Comparison of ENCODE assay signal across 8 mouse cellular contexts in the genomic region with DNA sequence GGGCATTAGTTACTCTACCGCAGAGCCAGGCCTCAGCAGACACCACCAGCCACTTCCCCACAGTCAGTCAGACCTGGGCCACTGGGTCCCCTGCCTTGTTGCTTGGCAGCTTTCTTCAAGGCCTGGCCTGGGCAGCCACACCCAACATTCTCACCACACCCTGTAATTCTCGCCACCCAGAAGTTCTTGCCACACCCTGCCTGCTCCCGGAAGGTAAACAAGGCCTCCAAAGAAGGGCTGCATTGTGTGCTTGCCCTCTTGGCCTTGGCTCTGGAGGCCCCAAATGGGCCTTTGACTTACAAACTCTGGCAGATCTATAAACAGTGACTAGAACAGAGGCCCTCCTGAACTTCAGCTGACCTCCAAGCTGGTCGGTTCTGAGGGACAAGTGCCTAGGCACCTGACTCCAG.
DNase-seq lines count a peak whose midpoint lies in the region; ATAC-seq and TF ChIP-seq lines count a peak whose summit lies in the region.

No protein-coding gene starts in this region.

- H3K4me1 ChIP-seq in E14TG2a.4 (replicated peaks; ENCODE audit: low read depth, low read length): peaks cover 75% of the 10 kb centered on the region
- peaks cover 24% of the 10 kb centered on the region for H3K4me1 ChIP-seq in heart, embryonic 10.5 days
- H3K4me1 ChIP-seq in limb, embryonic 10.5 days: peaks cover 8% of the 10 kb centered on the region; the same call in 1 of the 2 replicates
- H3K4me1 ChIP-seq in forebrain, embryonic 14.5 days (ENCODE audit: control insufficient read depth, insufficient read depth, low read length): peaks cover 12% of the 10 kb centered on the region

- peak; percentile 68 to 74 for DNase-seq in B cell, adult 2 months
- DNase-seq in heart, embryonic 10.5 days (ENCODE audit: low spot score): peak; percentile 85
- no peak for DNase-seq in limb, embryonic 10.5 days (ENCODE audit: low spot score)
- peak; percentile 66 to 69 for DNase-seq in monocyte, adult 2 months (ENCODE audit: low read depth in 1 of 2, low spot score in 2 of 2)
- no peak for DNase-seq in left cerebral cortex, adult 8-10 months (ENCODE audit: low spot score in 2 of 2)
- no peak for DNase-seq in Muller cell, postnatal 12 days (ENCODE audit: inconsistent ontology term)
- DNase-seq in forebrain, embryonic 14.5 days (ENCODE audit: low spot score): no peak

- H3K9me3 ChIP-seq in E14TG2a.4 (ENCODE audit: low read length): peaks cover 14% of the 10 kb centered on the region
- H3K9me3 ChIP-seq in heart, embryonic 10.5 days: 0 out of 2 replicates have a peak, but pooled peaks cover 2% of the 10 kb centered on the region
- H3K9me3 ChIP-seq in limb, embryonic 10.5 days (replicated peaks): no peaks in the 10 kb centered on the region
- no peaks in the 10 kb centered on the region for H3K9me3 ChIP-seq in forebrain, embryonic 14.5 days (replicated peaks; ENCODE audit: control insufficient read depth, low read length)

- no peaks in the 10 kb centered on the region for H3K36me3 ChIP-seq in E14TG2a.4 (ENCODE audit: insufficient read depth, low read length)
- no peaks in the 10 kb centered on the region for H3K36me3 ChIP-seq in heart, embryonic 10.5 days
- H3K36me3 ChIP-seq in limb, embryonic 10.5 days: no peaks in the 10 kb centered on the region
- H3K36me3 ChIP-seq in forebrain, embryonic 14.5 days (ENCODE audit: control insufficient read depth, insufficient read depth, low read length): no peaks in the 10 kb centered on the region

- no peak for ATAC-seq in forebrain, embryonic 14.5 days

- H3K27me3 ChIP-seq in E14TG2a.4 (ENCODE audit: insufficient read depth, low read length): no peaks in the 10 kb centered on the region
- no peaks in the 10 kb centered on the region for H3K27me3 ChIP-seq in heart, embryonic 10.5 days (ENCODE audit: insufficient read depth, poor library complexity, severe bottlenecking)
- H3K27me3 ChIP-seq in limb, embryonic 10.5 days (ENCODE audit: low read depth, poor library complexity, severe bottlenecking): no peaks in the 10 kb centered on the region
- H3K27me3 ChIP-seq in forebrain, embryonic 14.5 days (replicated peaks; ENCODE audit: control insufficient read depth, insufficient read depth, low read length): no peaks in the 10 kb centered on the region

- no peak for TF ChIP-seq CTCF in E14TG2a.4 (conservative IDR thresholded peaks at IDR 0.05; ENCODE audit: low read length)

- 45% methylated on average over 4 of the region's 4 CpGs for WGBS in heart, embryonic 10.5 days
- 41% methylated on average over 4 of the region's 4 CpGs for WGBS in limb, embryonic 10.5 days
- 78% methylated on average over 4 of the region's 4 CpGs for whole genome bisulfite sequencing in forebrain, embryonic 14.5 days

- no peak overlapping the region for H3K9ac ChIP-seq in forebrain, embryonic 14.5 days (ENCODE audit: low read length)

- peak overlapping the region; percentile 33 for H3K4me3 ChIP-seq in E14TG2a.4 (replicated peaks; ENCODE audit: low read length)
- no peak overlapping the region for H3K4me3 ChIP-seq in heart, embryonic 10.5 days
- H3K4me3 ChIP-seq in limb, embryonic 10.5 days: no peak overlapping the region
- H3K4me3 ChIP-seq in forebrain, embryonic 14.5 days (ENCODE audit: low read depth, low read length): no peak overlapping the region

- H3K4me2 ChIP-seq in forebrain, embryonic 14.5 days (ENCODE audit: low read length): no peak overlapping the region

- peak overlapping the region; percentile 79 for H3K27ac ChIP-seq in heart, embryonic 10.5 days
- peak overlapping the region; percentile 42; the same call in 1 of the 2 replicates for H3K27ac ChIP-seq in limb, embryonic 10.5 days
- H3K27ac ChIP-seq in forebrain, embryonic 14.5 days (ENCODE audit: low read depth, low read length): no peak overlapping the region

Comparison
In these comparisons a context has a peak if more than half of its experiments do, and no peak if none do; other contexts are left out.
1. DNase-seq: peak in B cell, adult 2 months (2 of 2), heart, embryonic 10.5 days (single experiment) and monocyte, adult 2 months (2 of 2); none in limb, embryonic 10.5 days (single experiment), left cerebral cortex, adult 8-10 months (0 of 2), Muller cell, postnatal 12 days (single experiment) and forebrain, embryonic 14.5 days (single experiment).